Mouse (Mus musculus): ENCODE results near the gene Ddx49. TPM values are rescaled to one million over a fixed set of nuclear protein-coding genes. Genes with fewer than 3 reads are reported as not detected.

The Ddx49 gene
- 53.5 and 59.7 TPM in 2 replicates for polyA plus RNA-seq (2012; rRNA removed)

GRCm38 (mm10) chr8:70302358-70302890 lies at the start of gene Ddx49, which contains the start of gene Cope:
Gene Ddx49, minus strand, starts transcription at chr8:70302489.
Gene Cope, plus strand, starts transcription at chr8:70302518.

GRCm38 (mm10) chr8:70329124-70329834 lies 27.0 kb upstream of the Ddx49 start, which contains the start of gene Gdf1:
Gene Gdf1, plus strand, starts transcription at chr8:70329817.

GRCm38 (mm10) chr8:70315624-70316510 lies 13.6 kb upstream of the Ddx49 start, which contains the start of gene Cers1:
Gene Cers1, plus strand, starts transcription at chr8:70315775.

GRCm38 (mm10) chr8:70282603-70283135 lies 19.6 kb downstream of the Ddx49 start, which contains the start of gene Homer3:
Gene Homer3, plus strand, starts transcription at chr8:70282827.

Other genes with a start within 250 kb of the Ddx49 start
- gene Tm6sf2, start 229.6 kb downstream of the Ddx49 start, polyA plus RNA-seq (2012; rRNA removed) = 5.8 and 6.4 TPM in 2 replicates
- 0.53 and 0.70 TPM in 2 replicates for gene Hapln4, start 219.0 kb downstream of the Ddx49 start, polyA plus RNA-seq (2012; rRNA removed)
- 80.6 and 97.8 TPM in 2 replicates for gene Ncan, start 181.6 kb downstream of the Ddx49 start, polyA plus RNA-seq (2012; rRNA removed)
- 28.4 and 28.9 TPM in 2 replicates for gene Nr2c2ap, start 171.2 kb downstream of the Ddx49 start, polyA plus RNA-seq (2012; rRNA removed)
- 14.2 and 16.7 TPM in 2 replicates for gene Rfxank, start 163.3 kb downstream of the Ddx49 start, polyA plus RNA-seq (2012; rRNA removed)
- 107 and 110 TPM in 2 replicates for gene Borcs8, start 163.0 kb downstream of the Ddx49 start, polyA plus RNA-seq (2012; rRNA removed)
- gene Mef2b, start 162.8 kb downstream of the Ddx49 start, polyA plus RNA-seq (2012; rRNA removed) = 0.31 and 0.49 TPM in 2 replicates
- 88.0 and 105 TPM in 2 replicates for gene Tmem161a, start 130.1 kb downstream of the Ddx49 start, polyA plus RNA-seq (2012; rRNA removed)
- 30.8 and 32.6 TPM in 2 replicates for gene Slc25a42, start 90.2 kb downstream of the Ddx49 start, polyA plus RNA-seq (2012; rRNA removed)
- 144 and 148 TPM in 2 replicates for gene Sugp2, start 68.3 kb downstream of the Ddx49 start, polyA plus RNA-seq (2012; rRNA removed)
- gene Armc6, start 68.0 kb downstream of the Ddx49 start, polyA plus RNA-seq (2012; rRNA removed) = 143 and 144 TPM in 2 replicates
- gene Homer3, start 19.7 kb downstream of the Ddx49 start, polyA plus RNA-seq (2012; rRNA removed) = 39.3 and 42.2 TPM in 2 replicates
- gene Cope, start within 50 bp of the Ddx49 start, polyA plus RNA-seq (2012; rRNA removed) = 260 and 266 TPM in 2 replicates
- 37.7 and 45.2 TPM in 2 replicates for gene Cers1, start 13.3 kb upstream of the Ddx49 start, polyA plus RNA-seq (2012; rRNA removed)
- gene Gdf1, start 27.3 kb upstream of the Ddx49 start, polyA plus RNA-seq (2012; rRNA removed) = 13.0 and 13.6 TPM in 2 replicates
- 18.0 and 25.0 TPM in 2 replicates for gene Upf1, start 50.8 kb upstream of the Ddx49 start, polyA plus RNA-seq (2012; rRNA removed)
- gene Comp, start 71.1 kb upstream of the Ddx49 start, polyA plus RNA-seq (2012; rRNA removed) = 0.19 and 0.36 TPM in 2 replicates
- 48.8 and 63.0 TPM in 2 replicates for gene Crtc1, start 137.1 kb upstream of the Ddx49 start, polyA plus RNA-seq (2012; rRNA removed)
- 45.0 and 47.6 TPM in 2 replicates for gene Klhl26, start 174.5 kb upstream of the Ddx49 start, polyA plus RNA-seq (2012; rRNA removed)
- gene Tmem59l, start 184.9 kb upstream of the Ddx49 start, polyA plus RNA-seq (2012; rRNA removed) = 93.1 and 93.2 TPM in 2 replicates
- 21.4 and 29.2 TPM in 2 replicates for gene Crlf1, start 190.7 kb upstream of the Ddx49 start, polyA plus RNA-seq (2012; rRNA removed)
- 208 and 217 TPM in 2 replicates for gene Rex1bd, start 204.3 kb upstream of the Ddx49 start, polyA plus RNA-seq (2012; rRNA removed)
- gene Uba52, start 208.3 kb upstream of the Ddx49 start, polyA plus RNA-seq (2012; rRNA removed) = 1,219 and 1,269 TPM in 2 replicates
- 515 and 521 TPM in 2 replicates for gene Fkbp8, start 225.2 kb upstream of the Ddx49 start, polyA plus RNA-seq (2012; rRNA removed)
- gene Kxd1, start 225.5 kb upstream of the Ddx49 start, polyA plus RNA-seq (2012; rRNA removed) = 36.9 and 38.8 TPM in 2 replicates
- 21.8 and 22.9 TPM in 2 replicates for gene Ell, start 237.0 kb upstream of the Ddx49 start, polyA plus RNA-seq (2012; rRNA removed)

Measured in central nervous system, embryonic 18 days (tissue).